Mouse (Mus musculus) brain, embryonic 14.5 days (tissue): ENCODE results near the gene D630039A03Rik.
A peak's percentile ranks its signal among the peaks of the same experiment; 100 is the strongest.

Experiments
- CTCF ChIP-seq: fragments of 200-500 bp; IDR thresholded peaks from 2 replicates; pipeline ENCODE4 v1.5.1; 2012; ENCODE audit warnings: inconsistent platforms, mild to moderate bottlenecking, moderate library complexity, borderline replicate concordance; ENCODE audit not compliant: insufficient read depth, insufficient read length; ENCODE audit errors: extremely low read depth
- POLR2A ChIP-seq: fragments of 200-500 bp; IDR thresholded peaks from 2 replicates; pipeline ENCODE4 v1.6.1; 2012; ENCODE audit warnings: mild to moderate bottlenecking, inconsistent platforms, borderline replicate concordance; ENCODE audit not compliant: poor library complexity, insufficient read depth, insufficient read length, severe bottlenecking; ENCODE audit errors: extremely low read depth

GRCm38 (mm10) chr4:57901210-57901609, 14.9 kb downstream of the D630039A03Rik start:
- TF ChIP-seq CTCF (peak; percentile 85), POLR2A (no peak)
